ENCODE assay signal across 10 mouse cellular contexts in the genomic region with DNA sequence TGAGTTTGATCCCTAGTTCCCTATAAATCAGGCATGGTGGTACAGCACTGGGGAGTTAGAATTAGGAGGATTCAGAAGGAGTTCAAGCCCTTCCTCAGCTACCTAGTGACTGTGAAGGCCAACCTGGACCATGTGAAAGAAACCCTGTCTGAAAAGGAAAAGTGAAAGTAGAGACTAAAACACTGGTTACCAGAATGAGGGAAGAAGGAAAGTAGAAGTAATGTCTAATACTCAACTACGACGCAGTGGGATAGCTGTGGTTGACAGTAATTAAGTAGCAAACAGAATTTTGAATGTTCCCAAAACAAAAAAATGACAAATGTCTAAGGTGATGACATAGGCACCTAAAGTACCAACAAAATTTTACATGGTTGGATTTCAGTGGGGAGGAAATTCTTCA. TPM values are rescaled to one million over a fixed set of nuclear protein-coding genes. Genes with fewer than 3 reads are reported as not detected.
DNase-seq lines count a peak whose midpoint lies in the region; ATAC-seq and TF ChIP-seq lines count a peak whose summit lies in the region.
"Had no signal": no experiment of that assay in that cellular context is flagged by ENCODE, and none has a peak within 500 bp of the region (broad histone marks: within the 10 kb centered on the region; RNA-seq: fewer than 3 reads in every experiment).

No protein-coding gene starts in this region.

- no peak for TF ChIP-seq POLR2A in bone marrow macrophage, adult 2 months (IDR thresholded peaks at IDR 0.05; ENCODE audit: borderline replicate concordance, low read depth, low read length)

- H3K27me3 ChIP-seq in heart, embryonic 16.5 days (ENCODE audit: control insufficient read depth, insufficient read depth, low read length) = no peaks in the 10 kb centered on the region
- no peaks in the 10 kb centered on the region for H3K27me3 ChIP-seq in kidney, embryonic 14.5 days (ENCODE audit: control insufficient read depth, insufficient read depth, low read length)

- intact Hi-C loops in heart, postnatal 14 days (cut with DNase I) = no loop called here

- DNase-seq in heart, postnatal 14 days = no peak
- DNase-seq in 416B (ENCODE audit: low read depth) = peak; percentile 54
- peak; percentile 20 for DNase-seq in lung, postnatal 36 days
- no peak for DNase-seq in urinary bladder, postnatal 4 days (ENCODE audit: low spot score in 2 of 2)
- no peak for DNase-seq in MN1 (ENCODE audit: low spot score)

- peak overlapping the region; percentile 18 for H3K4me2 ChIP-seq in heart, embryonic 16.5 days (ENCODE audit: low read depth, low read length)
- no peak overlapping the region for H3K4me2 ChIP-seq in kidney, embryonic 14.5 days (replicated peaks; ENCODE audit: low read depth, low read length)

- H3K9ac ChIP-seq in heart, embryonic 16.5 days (ENCODE audit: low read length) = no peak overlapping the region
- no peak overlapping the region for H3K9ac ChIP-seq in kidney, embryonic 14.5 days (ENCODE audit: low read depth, low read length)

- no peak overlapping the region for H3K4me3 ChIP-seq in heart, embryonic 16.5 days (ENCODE audit: low read length)
- peak overlapping the region; percentile 28; the same call in 1 of the 2 replicates for H3K4me3 ChIP-seq in bone marrow macrophage, adult 2 months (ENCODE audit: insufficient read depth, low read length)
- H3K4me3 ChIP-seq in kidney, embryonic 14.5 days (ENCODE audit: low read length) = no peak overlapping the region

- no peaks in the 10 kb centered on the region for H3K9me3 ChIP-seq in heart, embryonic 16.5 days (replicated peaks; ENCODE audit: control insufficient read depth, low read length)
- no peaks in the 10 kb centered on the region for H3K9me3 ChIP-seq in kidney, embryonic 14.5 days (ENCODE audit: control insufficient read depth, low read length)
- H3K9me3 ChIP-seq: embryonic facial prominence, embryonic 10.5 days had no signal

- ATAC-seq in heart, embryonic 16.5 days (replicated peaks; ENCODE audit: extremely low read depth, insufficient read depth, low FRiP score) = no peak
- no peak for ATAC-seq in kidney, embryonic 14.5 days (ENCODE audit: low FRiP score, low TSS enrichment)
- ATAC-seq: intestine, postnatal 0 days had no signal

- peaks cover 16% of the 10 kb centered on the region for H3K4me1 ChIP-seq in heart, embryonic 16.5 days (ENCODE audit: control insufficient read depth, insufficient read depth, low read length)
- peaks cover 3% of the 10 kb centered on the region for H3K4me1 ChIP-seq in bone marrow macrophage, adult 2 months (ENCODE audit: control insufficient read depth, insufficient read depth, low read length)
- H3K4me1 ChIP-seq in kidney, embryonic 14.5 days (ENCODE audit: control insufficient read depth, insufficient read depth, low read length) = peaks cover 14% of the 10 kb centered on the region; the same call in 1 of the 2 replicates

- no peak overlapping the region for H3K27ac ChIP-seq in heart, embryonic 16.5 days (ENCODE audit: low read length)
- no peak overlapping the region for H3K27ac ChIP-seq in bone marrow macrophage, adult 2 months (ENCODE audit: insufficient read depth, low read depth, low read length)
- no peak overlapping the region for H3K27ac ChIP-seq in kidney, embryonic 14.5 days (ENCODE audit: low read depth, low read length)
- H3K27ac ChIP-seq: embryonic facial prominence, embryonic 10.5 days had no signal

- H3K36me3 ChIP-seq in heart, embryonic 16.5 days (ENCODE audit: control insufficient read depth, insufficient read depth) = 0 out of 2 replicates have a peak, but pooled peaks cover 4% of the 10 kb centered on the region
- no peaks in the 10 kb centered on the region for H3K36me3 ChIP-seq in kidney, embryonic 14.5 days (ENCODE audit: control insufficient read depth, insufficient read depth, low read length)

- WGBS in heart, embryonic 16.5 days = 88% methylated on average over 2 of the region's 2 CpGs
- 96% methylated on average over 2 of the region's 2 CpGs for WGBS in kidney, embryonic 14.5 days

- no peak for TF ChIP-seq CTCF in bone marrow macrophage, adult 2 months (IDR thresholded peaks at IDR 0.05; ENCODE audit: low read depth, low read length)

RNA-seq across cellular contexts. Expression of a gene that starts 5.0 kb away (rescaled TPM):
- 6.6 and 6.7 TPM in 2 replicates for polyA plus RNA-seq in heart, embryonic 16.5 days (2015; fragmentation: Nextera tagmentation; extraction: Ambion mirVana)
- 10 to 100 TPM; 10.2 to 10.3 TPM for total RNA-seq in heart, postnatal 14 days (2021)
- 4.8 and 6.7 TPM in 2 replicates for polyA plus RNA-seq in bone marrow macrophage, adult 2 months (2012; ENCODE audit: insufficient read depth, insufficient read length, missing spikeins)
- 6.9 and 12.5 TPM in 2 replicates for polyA plus RNA-seq in kidney, embryonic 14.5 days (2014; fragmentation: Nextera tagmentation; extraction: Ambion mirVana)

Comparison
In these comparisons a context has a peak if more than half of its experiments do, and no peak if none do; other contexts are left out.
1. DNase-seq: peak in 416B (single experiment) and lung, postnatal 36 days (single experiment); none in heart, postnatal 14 days (0 of 2), urinary bladder, postnatal 4 days (0 of 2) and MN1 (single experiment).